Mouse (Mus musculus): Measurements from ENCODE around the gene Nr6a1. TPM values are rescaled to one million over a fixed set of nuclear protein-coding genes. Genes with fewer than 3 reads are reported as not detected.

Gene Nr6a1
- polyA plus RNA-seq, 1 experiment from 2014 or later = 0.51 TPM

DNA sequence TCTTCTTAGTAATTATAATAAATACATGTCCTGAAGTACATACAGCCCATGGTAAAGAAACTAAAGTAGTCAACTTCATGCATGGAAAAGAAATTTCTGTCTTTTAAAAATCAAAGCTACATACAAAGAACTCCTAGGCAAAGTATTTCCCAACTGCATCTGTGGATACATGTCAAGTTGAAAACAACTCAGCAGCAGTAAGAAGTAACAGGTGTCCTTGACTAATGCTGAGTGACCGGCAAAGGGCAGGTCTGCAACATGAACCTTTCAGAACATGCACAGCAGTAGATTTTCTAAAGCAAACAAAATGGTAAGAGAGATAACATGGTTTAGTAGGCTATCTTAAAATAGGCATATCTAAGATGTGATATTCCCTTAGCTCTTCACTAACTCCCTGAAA lies 98.0 kb downstream of the Nr6a1 start:
- DNase-seq (ENCODE audit: low spot score) (no peak), ATAC-seq (replicated peaks; ENCODE audit: low FRiP score, low read depth) (no peak)
- H3K4me2 ChIP-seq (ENCODE audit: low read length) = no peak overlapping the region
- no peak overlapping the region for H3K27ac ChIP-seq
- no peak overlapping the region for H3K4me3 ChIP-seq (replicated peaks; ENCODE audit: low read depth, low read length)
- no peak overlapping the region for H3K9ac ChIP-seq (ENCODE audit: low read depth, low read length)
- TF ChIP-seq CTCF (IDR thresholded peaks at IDR 0.05; ENCODE audit: low read depth) = no peak
- no peaks in the 10 kb centered on the region for H3K27me3 ChIP-seq (ENCODE audit: insufficient read depth, low read length)
- no peaks in the 10 kb centered on the region for H3K9me3 ChIP-seq (replicated peaks; ENCODE audit: low read length)
- 0 out of 2 replicates have a peak, but pooled peaks cover 3% of the 10 kb centered on the region for H3K36me3 ChIP-seq (ENCODE audit: insufficient read depth, low read length)
- 0 out of 2 replicates have a peak, but pooled peaks cover 5% of the 10 kb centered on the region for H3K4me1 ChIP-seq (replicated peaks; ENCODE audit: insufficient read depth, low read length)
- WGBS = 39% methylated on average over 1 of the region's 1 CpGs

GRCm38 (mm10) chr2:38827801-38828306 lies 99.6 kb downstream of the Nr6a1 start:
- Histone ChIP-seq H3K36me3 (ENCODE audit: insufficient read depth, low read length) (no peaks in the 10 kb centered on the region), H3K4me2 (ENCODE audit: low read length) (no peak overlapping the region), H3K4me1 (replicated peaks; ENCODE audit: insufficient read depth, low read length) (0 out of 2 replicates have a peak, but pooled peaks cover 5% of the 10 kb centered on the region), H3K27ac (no peak overlapping the region), H3K4me3 (replicated peaks; ENCODE audit: low read depth, low read length) (no peak overlapping the region), H3K9me3 (replicated peaks; ENCODE audit: low read length) (no peaks in the 10 kb centered on the region), H3K27me3 (ENCODE audit: insufficient read depth, low read length) (no peaks in the 10 kb centered on the region), H3K9ac (ENCODE audit: low read depth, low read length) (no peak overlapping the region)
- TF ChIP-seq CTCF (IDR thresholded peaks at IDR 0.05; ENCODE audit: low read depth) = no peak
- WGBS = 73% methylated on average over 3 of the region's 3 CpGs
- DNase-seq (ENCODE audit: low spot score) (no peak), ATAC-seq (replicated peaks; ENCODE audit: low FRiP score, low read depth) (no peak)

- no peak for TF ChIP-seq CTCF (IDR thresholded peaks at IDR 0.05; ENCODE audit: low read depth)
- H3K4me2 ChIP-seq (ENCODE audit: low read length) = no peak overlapping the region
- H3K4me3 ChIP-seq (replicated peaks; ENCODE audit: low read depth, low read length) = no peak overlapping the region
Measured at GRCm38 (mm10) chr2:38826189-38826588, 101.3 kb downstream of the Nr6a1 start.

GRCm38 (mm10) chr2:38824791-38825768 lies 102.4 kb downstream of the Nr6a1 start:
- 4% methylated on average over 15 of the region's 15 CpGs for WGBS
- no peaks in the 10 kb centered on the region for H3K36me3 ChIP-seq (ENCODE audit: insufficient read depth, low read length)
- no peak for ATAC-seq (replicated peaks; ENCODE audit: low FRiP score, low read depth)

More at GRCm38 (mm10) chr2:38826189-38826588, 101.3 kb downstream of the Nr6a1 start:
- no peaks in the 10 kb centered on the region for H3K27me3 ChIP-seq (ENCODE audit: insufficient read depth, low read length)
- DNase-seq (ENCODE audit: low spot score) (peak; percentile 4), ATAC-seq (replicated peaks; ENCODE audit: low FRiP score, low read depth) (no peak)
- H3K4me1 ChIP-seq (replicated peaks; ENCODE audit: insufficient read depth, low read length) = 0 out of 2 replicates have a peak, but pooled peaks cover 5% of the 10 kb centered on the region
- no peak overlapping the region for H3K27ac ChIP-seq
- H3K36me3 ChIP-seq (ENCODE audit: insufficient read depth, low read length) = no peaks in the 10 kb centered on the region
- no peaks in the 10 kb centered on the region for H3K9me3 ChIP-seq (replicated peaks; ENCODE audit: low read length)
- no peak overlapping the region for H3K9ac ChIP-seq (ENCODE audit: low read depth, low read length)

GRCm38 (mm10) chr2:38823912-38824583 lies 103.4 kb downstream of the Nr6a1 start:
- DNase-seq (ENCODE audit: low spot score) (peak; percentile 86), ATAC-seq (replicated peaks; ENCODE audit: low FRiP score, low read depth) (peak; percentile 88)
- Histone ChIP-seq H3K9me3 (replicated peaks; ENCODE audit: low read length) (no peaks in the 10 kb centered on the region), H3K36me3 (ENCODE audit: insufficient read depth, low read length) (no peaks in the 10 kb centered on the region), H3K9ac (ENCODE audit: low read depth, low read length) (peak overlapping the region; percentile 69), H3K4me2 (ENCODE audit: low read length) (peak overlapping the region; percentile 65), H3K4me3 (replicated peaks; ENCODE audit: low read depth, low read length) (peak overlapping the region; percentile 59), H3K27me3 (ENCODE audit: insufficient read depth, low read length) (no peaks in the 10 kb centered on the region), H3K27ac (peak overlapping the region; percentile 90), H3K4me1 (replicated peaks; ENCODE audit: insufficient read depth, low read length) (0 out of 2 replicates have a peak, but pooled peaks cover 5% of the 10 kb centered on the region)
- no peak for TF ChIP-seq CTCF (IDR thresholded peaks at IDR 0.05; ENCODE audit: low read depth)
- WGBS = 2% methylated on average over 12 of the region's 12 CpGs

More at GRCm38 (mm10) chr2:38824791-38825768, 102.4 kb downstream of the Nr6a1 start:
- no peaks in the 10 kb centered on the region for H3K27me3 ChIP-seq (ENCODE audit: insufficient read depth, low read length)
- H3K4me1 ChIP-seq (replicated peaks; ENCODE audit: insufficient read depth, low read length) = 0 out of 2 replicates have a peak, but pooled peaks cover 5% of the 10 kb centered on the region
- no peaks in the 10 kb centered on the region for H3K9me3 ChIP-seq (replicated peaks; ENCODE audit: low read length)
- H3K4me2 ChIP-seq (ENCODE audit: low read length) = peak overlapping the region; percentile 65
- H3K4me3 ChIP-seq (replicated peaks; ENCODE audit: low read depth, low read length) = peak overlapping the region; percentile 45
- peak overlapping the region; percentile 50 for H3K9ac ChIP-seq (ENCODE audit: low read depth, low read length)
- DNase-seq (ENCODE audit: low spot score) = peak; percentile 70
- no peak for TF ChIP-seq CTCF (IDR thresholded peaks at IDR 0.05; ENCODE audit: low read depth)
- peak overlapping the region; percentile 79 for H3K27ac ChIP-seq

GRCm38 (mm10) chr2:38823406-38823805 lies 104.1 kb downstream of the Nr6a1 start:
- H3K4me2 ChIP-seq (ENCODE audit: low read length) = peak overlapping the region; percentile 65
- no peak for ATAC-seq (replicated peaks; ENCODE audit: low FRiP score, low read depth)
- H3K4me3 ChIP-seq (replicated peaks; ENCODE audit: low read depth, low read length) = peak overlapping the region; percentile 59
- H3K4me1 ChIP-seq (replicated peaks; ENCODE audit: insufficient read depth, low read length) = 0 out of 2 replicates have a peak, but pooled peaks cover 5% of the 10 kb centered on the region
- peak overlapping the region; percentile 69 for H3K9ac ChIP-seq (ENCODE audit: low read depth, low read length)
- WGBS = 3% methylated on average over 8 of the region's 8 CpGs
- no peak for TF ChIP-seq CTCF (IDR thresholded peaks at IDR 0.05; ENCODE audit: low read depth)
- H3K27ac ChIP-seq = peak overlapping the region; percentile 90
- DNase-seq (ENCODE audit: low spot score) = peak; percentile 83
- H3K27me3 ChIP-seq (ENCODE audit: insufficient read depth, low read length) = no peaks in the 10 kb centered on the region
- H3K9me3 ChIP-seq (replicated peaks; ENCODE audit: low read length) = no peaks in the 10 kb centered on the region
- no peaks in the 10 kb centered on the region for H3K36me3 ChIP-seq (ENCODE audit: insufficient read depth, low read length)

Measured in kidney, postnatal 0 days (tissue).